ENCODE assay signal across 7 mouse cellular contexts in the genomic region with DNA sequence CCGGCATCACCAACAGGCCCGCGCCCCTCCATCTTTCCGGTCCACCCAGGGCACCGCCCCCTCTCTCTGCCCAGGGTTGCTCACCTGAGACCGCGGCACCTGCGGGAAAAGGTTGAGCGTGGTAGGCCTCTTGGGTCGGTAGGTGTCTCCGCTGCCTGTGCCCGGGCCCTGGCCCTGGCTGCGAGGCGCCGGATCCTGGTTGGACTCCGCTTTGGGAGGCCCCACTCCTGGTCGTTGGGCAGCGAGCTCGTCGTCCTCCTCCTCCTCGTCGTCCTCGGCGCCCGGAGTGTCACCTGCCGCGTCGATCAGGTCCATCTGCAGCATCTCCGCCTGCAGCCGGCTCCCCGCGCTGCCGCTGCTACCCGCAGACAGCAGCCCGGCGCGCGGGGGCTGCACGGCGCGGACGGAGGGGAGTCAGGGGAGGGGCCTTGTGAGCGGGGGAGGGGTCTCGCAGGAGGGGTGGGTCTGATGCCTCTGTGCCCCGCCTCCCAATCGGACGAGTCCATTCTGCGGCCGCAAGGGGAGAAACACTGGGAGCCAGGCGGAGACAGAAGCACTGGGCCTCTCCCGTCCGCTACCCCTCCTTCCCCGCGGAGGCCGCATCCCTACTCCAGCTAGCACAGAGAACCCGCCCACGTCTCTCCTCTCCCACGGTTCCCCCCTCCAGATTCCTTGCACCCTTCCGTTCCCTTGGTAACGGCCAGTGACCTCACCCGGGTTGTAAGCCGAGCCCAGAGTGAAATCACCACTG. TPM values are rescaled to one million over a fixed set of nuclear protein-coding genes. Genes with fewer than 3 reads are reported as not detected.
DNase-seq lines count a peak whose midpoint lies in the region; ATAC-seq and TF ChIP-seq lines count a peak whose summit lies in the region.

No protein-coding gene starts in this region.

- no peaks in the 10 kb centered on the region for H3K27me3 ChIP-seq in intestine, embryonic 16.5 days (replicated peaks; ENCODE audit: control insufficient read depth, insufficient read depth, low read length)
- peaks cover 10% of the 10 kb centered on the region; the same call in 1 of the 2 replicates for H3K27me3 ChIP-seq in midbrain, embryonic 12.5 days
- H3K27me3 ChIP-seq in spleen, adult 2 months (ENCODE audit: control insufficient read depth, insufficient read depth, low read length) = peaks cover 20% of the 10 kb centered on the region

- H3K27ac ChIP-seq in intestine, embryonic 16.5 days (ENCODE audit: low read length) = peak overlapping the region; percentile 43; the same call in 1 of the 2 replicates
- peak overlapping the region; percentile 79 for H3K27ac ChIP-seq in midbrain, embryonic 12.5 days (replicated peaks)
- H3K27ac ChIP-seq in spleen, adult 2 months (ENCODE audit: insufficient read depth, low read length) = no peak overlapping the region

- H3K4me1 ChIP-seq in intestine, embryonic 16.5 days (ENCODE audit: control insufficient read depth, insufficient read depth, low read length) = peaks cover 30% of the 10 kb centered on the region
- peaks cover 58% of the 10 kb centered on the region for H3K4me1 ChIP-seq in midbrain, embryonic 12.5 days
- peaks cover 8% of the 10 kb centered on the region for H3K4me1 ChIP-seq in spleen, adult 2 months (ENCODE audit: control insufficient read depth, insufficient read depth, insufficient read length)

- no peak for TF ChIP-seq POLR2A in spleen, adult 2 months (IDR thresholded peaks at IDR 0.05; ENCODE audit: low read depth, low read length)

- no peak for TF ChIP-seq CTCF in spleen, adult 2 months (IDR thresholded peaks at IDR 0.05; ENCODE audit: extremely low read depth, insufficient read depth, insufficient read length, insufficient replicate concordance)

- peak; percentile 38 for ATAC-seq in granulocyte monocyte progenitor cell, adult 5-6 weeks (replicated peaks; ENCODE audit: poor library complexity, severe bottlenecking)
- ATAC-seq in intestine, embryonic 16.5 days = peak; percentile 88
- peak; percentile 94 for ATAC-seq in midbrain, embryonic 12.5 days (ENCODE audit: low FRiP score, low read depth)

- peak overlapping the region; percentile 60 for H3K4me3 ChIP-seq in intestine, embryonic 16.5 days (ENCODE audit: low read length)
- H3K4me3 ChIP-seq in midbrain, embryonic 12.5 days = peak overlapping the region; percentile 80
- peak overlapping the region; percentile 52 for H3K4me3 ChIP-seq in spleen, adult 2 months (ENCODE audit: extremely low read depth, insufficient read depth, insufficient read length)

- H3K4me2 ChIP-seq in intestine, embryonic 16.5 days (ENCODE audit: low read depth, low read length) = peak overlapping the region; percentile 64
- peak overlapping the region; percentile 92 for H3K4me2 ChIP-seq in midbrain, embryonic 12.5 days (replicated peaks)

- H3K9me3 ChIP-seq in intestine, embryonic 16.5 days (ENCODE audit: control insufficient read depth, low read length) = no peaks in the 10 kb centered on the region
- H3K9me3 ChIP-seq in midbrain, embryonic 12.5 days = no peaks in the 10 kb centered on the region

- DNase-seq in adrenal gland, adult 2 months = peak; percentile 91
- DNase-seq in embryo, embryonic 11.5 days (ENCODE audit: low read depth, low spot score) = peak; percentile 92
- peak; percentile 90 to 97 for DNase-seq in left cerebral cortex, postnatal 25 days (ENCODE audit: low spot score in 2 of 2)
- peak in 1 of 2 experiments; percentile 27 for DNase-seq in spleen, adult 2 months (ENCODE audit: low read depth in 1 of 2, low spot score in 2 of 2)

- intact Hi-C loops in left cerebral cortex, postnatal 25 days (cut with DNase I) = loop anchor here (1.0 kb wide), 1 partner anchor 45 kb away; the partner anchor contains the start of gene Cry2

- H3K36me3 ChIP-seq in intestine, embryonic 16.5 days (ENCODE audit: control insufficient read depth, insufficient read depth, low read length) = 0 out of 2 replicates have a peak, but pooled peaks cover 3% of the 10 kb centered on the region
- H3K36me3 ChIP-seq in midbrain, embryonic 12.5 days = peaks cover 33% of the 10 kb centered on the region
- no peaks in the 10 kb centered on the region for H3K36me3 ChIP-seq in spleen, adult 2 months (ENCODE audit: control insufficient read depth, insufficient read depth, low read length)

- peak overlapping the region; percentile 63 for H3K9ac ChIP-seq in intestine, embryonic 16.5 days (ENCODE audit: low read depth, low read length)
- peak overlapping the region; percentile 88 for H3K9ac ChIP-seq in midbrain, embryonic 12.5 days (replicated peaks)

- WGBS in intestine, embryonic 16.5 days = under 1% methylated on average over 60 of the region's 62 CpGs
- under 1% methylated on average over 53 of the region's 62 CpGs for WGBS in midbrain, embryonic 12.5 days
- WGBS in spleen, adult 2 months = 4% methylated on average over 61 of the region's 62 CpGs

RNA-seq across cellular contexts. Expression of gene 1700029I15Rik, which starts 6.7 kb away (rescaled TPM):
- 10 to 100 TPM in 1 of 2 experiments, 1 to 10 TPM in 1; 4.9 to 14.6 TPM for total RNA-seq in adrenal gland, adult 2 months (2021)
- polyA plus RNA-seq in adrenal gland, adult 2 months (2012; rRNA removed) = 10.5 and 15.0 TPM in 2 replicates
- total RNA-seq in granulocyte monocyte progenitor cell, adult 5-6 weeks (2014; fragmentation: Nextera tagmentation) = 0.24 and 5.1 TPM in 2 replicates
- total RNA-seq in granulocyte monocyte progenitor cell, adult 5-6 weeks (2017) = 0.82 and 3.6 TPM in 2 replicates
- polyA plus RNA-seq in intestine, embryonic 16.5 days (2015; fragmentation: Nextera tagmentation; extraction: Ambion mirVana) = 5.0 and 5.6 TPM in 2 replicates
- 1 to 10 TPM; 3.4 to 4.4 TPM for total RNA-seq in left cerebral cortex, postnatal 25 days (2021)
- 7.4 TPM in 2 replicates for polyA plus RNA-seq in midbrain, embryonic 12.5 days (2016; fragmentation: Nextera tagmentation; extraction: Ambion mirVana)
- polyA plus RNA-seq in spleen, adult 2 months (2012; rRNA removed) = 2.0 and 2.8 TPM in 2 replicates

RNA-seq across cellular contexts. Expression of gene Mapk8ip1, which starts 12.0 kb away (rescaled TPM):
- 10 to 100 TPM; 30.2 to 34.9 TPM for total RNA-seq in adrenal gland, adult 2 months (2021)
- 60.9 and 67.1 TPM in 2 replicates for polyA plus RNA-seq in adrenal gland, adult 2 months (2012; rRNA removed)
- not detected in 2 replicates for total RNA-seq in granulocyte monocyte progenitor cell, adult 5-6 weeks (2014; fragmentation: Nextera tagmentation)
- total RNA-seq in granulocyte monocyte progenitor cell, adult 5-6 weeks (2017) = not detected in 2 replicates
- 10.6 and 11.2 TPM in 2 replicates for polyA plus RNA-seq in intestine, embryonic 16.5 days (2015; fragmentation: Nextera tagmentation; extraction: Ambion mirVana)
- total RNA-seq in left cerebral cortex, postnatal 25 days (2021) = 100 to 1,000 TPM; 374 to 376 TPM
- polyA plus RNA-seq in midbrain, embryonic 12.5 days (2016; fragmentation: Nextera tagmentation; extraction: Ambion mirVana) = 105 and 112 TPM in 2 replicates
- 4.5 and 5.0 TPM in 2 replicates for polyA plus RNA-seq in spleen, adult 2 months (2012; rRNA removed)

RNA-seq across cellular contexts. Expression of gene Large2, which starts 14.4 kb away (rescaled TPM):
- 1 to 10 TPM in 1 of 2 experiments, under 1 TPM in 1; 0.45 to 1.4 TPM for total RNA-seq in adrenal gland, adult 2 months (2021)
- 1.3 and 2.2 TPM in 2 replicates for polyA plus RNA-seq in adrenal gland, adult 2 months (2012; rRNA removed)
- 0.75 and 2.5 TPM in 2 replicates for total RNA-seq in granulocyte monocyte progenitor cell, adult 5-6 weeks (2014; fragmentation: Nextera tagmentation)
- 0.13 TPM in 1 of 2 replicates, not detected in the other for total RNA-seq in granulocyte monocyte progenitor cell, adult 5-6 weeks (2017)
- 11.8 and 12.3 TPM in 2 replicates for polyA plus RNA-seq in intestine, embryonic 16.5 days (2015; fragmentation: Nextera tagmentation; extraction: Ambion mirVana)
- total RNA-seq in left cerebral cortex, postnatal 25 days (2021) = under 1 TPM; 0.62 to 0.80 TPM
- polyA plus RNA-seq in midbrain, embryonic 12.5 days (2016; fragmentation: Nextera tagmentation; extraction: Ambion mirVana) = 4.7 and 7.4 TPM in 2 replicates
- 1.9 and 2.5 TPM in 2 replicates for polyA plus RNA-seq in spleen, adult 2 months (2012; rRNA removed)

RNA-seq across cellular contexts. Expression of gene Pex16, which starts 14.6 kb away (rescaled TPM):
- total RNA-seq in adrenal gland, adult 2 months (2021) = 100 to 1,000 TPM; 102 to 212 TPM
- polyA plus RNA-seq in adrenal gland, adult 2 months (2012; rRNA removed) = 199 and 254 TPM in 2 replicates
- 13.2 and 21.1 TPM in 2 replicates for total RNA-seq in granulocyte monocyte progenitor cell, adult 5-6 weeks (2014; fragmentation: Nextera tagmentation)
- 15.3 and 17.0 TPM in 2 replicates for total RNA-seq in granulocyte monocyte progenitor cell, adult 5-6 weeks (2017)
- 66.2 and 70.8 TPM in 2 replicates for polyA plus RNA-seq in intestine, embryonic 16.5 days (2015; fragmentation: Nextera tagmentation; extraction: Ambion mirVana)
- total RNA-seq in left cerebral cortex, postnatal 25 days (2021) = 10 to 100 TPM; 31.1 to 35.5 TPM
- polyA plus RNA-seq in midbrain, embryonic 12.5 days (2016; fragmentation: Nextera tagmentation; extraction: Ambion mirVana) = 26.1 and 27.2 TPM in 2 replicates
- 36.9 and 47.5 TPM in 2 replicates for polyA plus RNA-seq in spleen, adult 2 months (2012; rRNA removed)

RNA-seq across cellular contexts. Expression of gene Cry2, which starts 44.8 kb away (rescaled TPM):
- 10 to 100 TPM; 32.9 to 45.1 TPM for total RNA-seq in adrenal gland, adult 2 months (2021)
- 27.6 and 53.8 TPM in 2 replicates for polyA plus RNA-seq in adrenal gland, adult 2 months (2012; rRNA removed)
- total RNA-seq in granulocyte monocyte progenitor cell, adult 5-6 weeks (2014; fragmentation: Nextera tagmentation) = 12.3 and 15.8 TPM in 2 replicates
- total RNA-seq in granulocyte monocyte progenitor cell, adult 5-6 weeks (2017) = 8.4 and 8.7 TPM in 2 replicates
- polyA plus RNA-seq in intestine, embryonic 16.5 days (2015; fragmentation: Nextera tagmentation; extraction: Ambion mirVana) = 14.5 and 15.3 TPM in 2 replicates
- 100 to 1,000 TPM; 110 to 113 TPM for total RNA-seq in left cerebral cortex, postnatal 25 days (2021)
- polyA plus RNA-seq in midbrain, embryonic 12.5 days (2016; fragmentation: Nextera tagmentation; extraction: Ambion mirVana) = 36.1 and 37.7 TPM in 2 replicates
- 8.4 and 9.4 TPM in 2 replicates for polyA plus RNA-seq in spleen, adult 2 months (2012; rRNA removed)

Comparison
In these comparisons a context has a peak if more than half of its experiments do, and no peak if none do; other contexts are left out.
1. ATAC-seq: peak in every context shown above with its lines; median percentile 94 in midbrain, embryonic 12.5 days; 88 in intestine, embryonic 16.5 days; 38 in granulocyte monocyte progenitor cell, adult 5-6 weeks.